Mouse (Mus musculus) megakaryocyte-erythroid progenitor cell, adult 5-6 weeks (primary cell): Measurements from ENCODE around the gene Gon7. TPM values are rescaled to one million over a fixed set of nuclear protein-coding genes. Genes with fewer than 3 reads are reported as not detected.

Experiments used
- ATAC-seq: replicated peaks from 2 replicates; pipeline ENCODE4 v1.8.0; 2016; ENCODE audit warnings: mild to moderate bottlenecking, inconsistent platforms; ENCODE audit not compliant: severe bottlenecking, poor library complexity, low FRiP score, low TSS enrichment
- total RNA-seq, 2 experiments: library from RNA; stranded (forward) in 1 of 2; stranded (reverse) in 1 of 2; fragments of 200-1000, 215-1000 nt in 1 of 2; fragments of >200 nt in 1 of 2; fragmentation: Nextera tagmentation in 1 of 2; gene quantifications; 2 replicates each; pipeline ENCODE4 v1.2.3; 2014 to 2017

Gene Gon7
- total RNA-seq, 2 experiments from 2014 or later, result 21.1 to 28.1 TPM

GRCm38 (mm10) chr12:102713153-102713865 lies 44.3 kb downstream of the Gon7 start:
- ATAC-seq, result 0 out of 2 replicates have a peak, but pooled peaks have one; percentile 34

DNA sequence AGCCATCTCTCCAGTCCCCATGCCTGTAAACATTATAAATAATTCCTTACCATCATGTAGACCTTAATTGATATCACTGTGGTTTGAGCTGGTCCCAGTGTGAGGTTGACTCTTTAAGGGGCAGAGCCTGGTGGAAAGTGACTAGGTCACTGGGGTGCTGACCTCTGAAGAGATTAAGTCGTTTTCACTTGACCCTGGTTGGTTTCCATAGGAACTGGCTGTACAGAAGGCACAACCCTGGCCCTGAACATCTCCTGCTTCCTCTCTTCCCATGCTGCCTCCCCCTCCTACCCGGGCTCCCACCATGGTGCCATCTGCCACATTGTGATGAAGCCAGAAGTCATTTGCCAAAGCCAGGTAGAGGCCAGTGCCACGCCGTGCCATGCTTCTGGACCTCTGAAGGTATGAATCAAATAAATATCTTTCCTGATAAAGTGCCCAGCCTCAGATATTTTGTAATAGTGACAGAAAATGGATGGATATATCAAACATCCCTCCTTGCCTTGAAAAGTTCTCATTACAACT lies 46.7 kb downstream of the Gon7 start:
- no peak for ATAC-seq

- no peak for ATAC-seq
Observed at GRCm38 (mm10) chr12:102709896-102710295, 47.7 kb downstream of the Gon7 start.

DNA sequence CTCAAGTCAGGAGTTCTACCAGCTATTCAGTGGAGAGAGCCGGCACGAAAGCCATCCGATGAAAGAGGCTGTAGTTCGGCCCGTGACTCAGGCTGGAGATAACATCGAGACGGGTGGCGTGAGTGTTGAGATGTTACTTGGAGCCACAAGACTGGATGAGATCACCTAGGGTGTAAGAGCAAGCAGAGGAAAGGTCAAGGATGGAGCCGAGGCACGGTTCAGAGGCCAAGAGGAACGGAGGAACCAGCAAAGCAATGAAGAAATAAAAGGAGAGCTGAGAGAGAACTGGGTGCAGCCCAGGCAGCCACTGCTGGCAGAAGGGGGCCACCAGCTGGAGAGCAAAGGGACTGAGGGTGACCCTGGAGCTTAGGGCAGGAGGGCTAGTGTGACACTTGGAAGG lies 49.4 kb downstream of the Gon7 start:
- ATAC-seq, result no peak

- no peak for ATAC-seq
Observed at GRCm38 (mm10) chr12:102706833-102707463, 50.7 kb downstream of the Gon7 start.

GRCm38 (mm10) chr12:102705906-102706640 lies 51.5 kb downstream of the Gon7 start:
- no peak for ATAC-seq

GRCm38 (mm10) chr12:102705216-102705871 lies 52.3 kb downstream of the Gon7 start:
- peak; percentile 73 for ATAC-seq

DNA sequence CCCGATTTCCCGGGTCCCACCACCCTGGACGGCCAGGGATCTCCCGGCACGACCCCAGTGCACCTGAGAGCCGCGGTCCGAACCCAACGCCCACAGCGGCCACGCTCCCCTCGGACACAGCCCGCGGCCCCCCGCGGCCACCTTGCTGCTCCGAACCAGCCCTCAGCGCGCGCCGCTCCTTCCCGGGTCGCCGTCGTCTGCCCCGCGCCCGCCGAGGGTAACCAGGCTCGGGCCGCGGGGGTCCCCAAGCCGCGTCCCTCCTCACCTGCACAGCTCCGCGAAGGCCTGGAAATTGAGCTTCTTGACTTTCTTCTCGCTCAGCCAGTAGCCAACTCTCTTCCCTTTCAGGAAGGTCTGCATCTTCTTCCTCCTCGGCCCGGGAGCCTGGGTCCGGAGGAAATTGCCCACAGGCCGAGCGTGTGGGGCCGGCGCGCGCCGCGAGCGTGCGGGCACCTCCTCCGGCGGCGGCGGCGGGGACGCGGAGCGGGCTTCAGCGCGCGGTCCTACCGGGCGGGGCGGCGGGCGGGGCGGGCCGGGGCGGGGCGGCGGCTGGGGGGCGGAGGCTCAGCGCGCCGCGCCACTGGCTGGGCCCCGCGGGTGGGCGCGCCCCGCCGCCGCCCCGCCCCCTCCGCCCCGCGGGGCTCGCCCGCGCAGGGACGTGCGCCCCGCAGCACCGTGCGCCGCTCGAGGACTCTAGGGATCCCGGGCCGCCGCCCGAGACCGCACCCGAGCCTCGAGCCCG lies 53.0 kb downstream of the Gon7 start, which contains the start of gene Itpk1:
Itpk1 (minus strand) TSS at position 474 of the 742 bp plus-strand sequence.
- ATAC-seq, result peak; percentile 27

- peak; percentile 11; the same call in 1 of the 2 replicates for ATAC-seq
Observed at GRCm38 (mm10) chr12:102703921-102704408, 53.6 kb downstream of the Gon7 start.

DNA sequence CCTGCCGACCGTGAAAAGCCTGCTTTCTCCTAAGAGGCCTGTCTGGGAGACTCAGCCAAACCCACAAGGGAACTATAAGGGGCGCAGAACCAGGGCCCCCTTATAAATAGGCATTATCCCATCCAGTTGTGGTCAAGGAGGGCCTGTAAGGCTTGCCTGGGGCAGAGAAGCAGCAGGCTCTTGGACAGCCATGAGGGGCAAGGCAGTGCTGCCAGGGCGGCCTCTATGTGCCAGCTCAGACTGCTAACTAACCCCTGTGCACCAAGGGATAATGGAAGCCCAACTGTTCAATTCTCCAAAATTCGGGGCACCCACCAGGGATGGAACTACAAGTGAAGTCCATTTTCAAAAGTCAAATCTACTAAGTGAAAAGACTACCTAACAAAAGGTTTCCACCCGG lies 54.2 kb downstream of the Gon7 start:
- ATAC-seq, result no peak

Other genes starting within 250 kb of the Gon7 start
- not detected in 2 replicates for gene Chga, start 202.8 kb downstream of the Gon7 start, total RNA-seq (2014; fragmentation: Nextera tagmentation)
- not detected in 2 replicates for gene Chga, start 202.8 kb downstream of the Gon7 start, total RNA-seq (2017)
- gene Itpk1, start 52.9 kb downstream of the Gon7 start, total RNA-seq (2014; fragmentation: Nextera tagmentation), result 7.4 and 12.1 TPM in 2 replicates
- 4.9 and 6.5 TPM in 2 replicates for gene Itpk1, start 52.9 kb downstream of the Gon7 start, total RNA-seq (2017)
- 3.8 and 8.2 TPM in 2 replicates for gene Moap1, start 14.1 kb downstream of the Gon7 start, total RNA-seq (2014; fragmentation: Nextera tagmentation)
- 11.5 and 15.8 TPM in 2 replicates for gene Moap1, start 14.1 kb downstream of the Gon7 start, total RNA-seq (2017)
- gene Tmem251, start 14.0 kb downstream of the Gon7 start, total RNA-seq (2014; fragmentation: Nextera tagmentation), result 9.2 and 13.8 TPM in 2 replicates
- 8.1 and 10.8 TPM in 2 replicates for gene Tmem251, start 14.0 kb downstream of the Gon7 start, total RNA-seq (2017)
- not detected in 2 replicates for gene Gm28051, start within 50 bp of the Gon7 start, total RNA-seq (2014; fragmentation: Nextera tagmentation)
- not detected in 2 replicates for gene Gm28051, start within 50 bp of the Gon7 start, total RNA-seq (2017)
- 40.2 and 46.4 TPM in 2 replicates for gene Ubr7, start 164 bp upstream of the Gon7 start, total RNA-seq (2014; fragmentation: Nextera tagmentation)
- gene Ubr7, start 164 bp upstream of the Gon7 start, total RNA-seq (2017), result 65.0 and 72.8 TPM in 2 replicates
- 13.8 and 15.9 TPM in 2 replicates for gene Gm20604, start 869 bp upstream of the Gon7 start, total RNA-seq (2014; fragmentation: Nextera tagmentation)
- 11.9 and 14.0 TPM in 2 replicates for gene Gm20604, start 869 bp upstream of the Gon7 start, total RNA-seq (2017)
- gene Btbd7, start 120.7 kb upstream of the Gon7 start, total RNA-seq (2014; fragmentation: Nextera tagmentation), result 17.1 and 22.9 TPM in 2 replicates
- 21.7 and 21.9 TPM in 2 replicates for gene Btbd7, start 120.7 kb upstream of the Gon7 start, total RNA-seq (2017)
- gene Cox8c, start 141.5 kb upstream of the Gon7 start, total RNA-seq (2014; fragmentation: Nextera tagmentation), result not detected in 2 replicates
- not detected in 2 replicates for gene Cox8c, start 141.5 kb upstream of the Gon7 start, total RNA-seq (2017)
- gene Unc79, start 191.1 kb upstream of the Gon7 start, total RNA-seq (2014; fragmentation: Nextera tagmentation), result 0.07 TPM in 1 of 2 replicates, not detected in the other
- gene Unc79, start 191.1 kb upstream of the Gon7 start, total RNA-seq (2017), result 0.05 TPM in 1 of 2 replicates, not detected in the other